Mouse (Mus musculus): ENCODE measurements around the gene Arhgap21.

Arhgap21 gene

GRCm38 (mm10) chr2:20969201-20970200, 820 bp upstream of the Arhgap21 start:
- POLR2A ChIA-PET: interaction anchor here in 3 of 4 experiments (0.6 to 8.8 kb wide), 71 partner anchors 8 to 1311 kb away, joined by 3 to 87 read pairs (median 5); partner anchors contain the start of genes Otud1 (in 1 of the 3) and Thnsl1 (in 1 of the 3)
- CTCF ChIA-PET: interaction anchor here (0.5 to 1.7 kb wide), 11 partner anchors 9 to 1434 kb away, joined by 3 to 4 read pairs (median 3); no protein-coding TSS in a partner anchor

- ChIA-PET POLR2A (interaction anchor here in 3 of 4 experiments (0.6 to 8.8 kb wide), 38 partner anchors 7 to 1927 kb away, joined by 3 to 87 read pairs (median 7); partner anchors contain the start of genes Enkur (in 1 of the 3), Otud1 (in 1 of the 3), Pdss1 (in 1 of the 3) and Thnsl1 (in 1 of the 3)), CTCF (interaction anchor here in 2 of 4 experiments (0.6 to 1.1 kb wide), 4 partner anchors 7 to 147 kb away, joined by 3 to 4 read pairs (median 3); no protein-coding TSS in a partner anchor)
Measured at GRCm38 (mm10) chr2:20967646-20968351, 882 bp downstream of the Arhgap21 start.

GRCm38 (mm10) chr2:20967101-20967645, 1.5 kb downstream of the Arhgap21 start:
- ChIA-PET CTCF (interaction anchor here in 1 of 4 experiments (1.1 kb wide), 1 partner anchor 68 kb away, joined by 3 read pairs; no protein-coding TSS in a partner anchor), POLR2A (interaction anchor here (0.5 to 8.8 kb wide), 23 partner anchors 8 to 238 kb away, joined by 3 to 87 read pairs (median 4); partner anchors contain the start of genes Enkur (in 1 of the 4) and Thnsl1 (in 1 of the 4))

- CTCF ChIA-PET: interaction anchor here in 2 of 4 experiments (0.7 to 1.1 kb wide), 2 partner anchors 67 to 992 kb away, joined by 3 to 5 read pairs; no protein-coding TSS in a partner anchor
Measured at GRCm38 (mm10) chr2:20966176-20967100, 2.2 kb downstream of the Arhgap21 start.

DNA sequence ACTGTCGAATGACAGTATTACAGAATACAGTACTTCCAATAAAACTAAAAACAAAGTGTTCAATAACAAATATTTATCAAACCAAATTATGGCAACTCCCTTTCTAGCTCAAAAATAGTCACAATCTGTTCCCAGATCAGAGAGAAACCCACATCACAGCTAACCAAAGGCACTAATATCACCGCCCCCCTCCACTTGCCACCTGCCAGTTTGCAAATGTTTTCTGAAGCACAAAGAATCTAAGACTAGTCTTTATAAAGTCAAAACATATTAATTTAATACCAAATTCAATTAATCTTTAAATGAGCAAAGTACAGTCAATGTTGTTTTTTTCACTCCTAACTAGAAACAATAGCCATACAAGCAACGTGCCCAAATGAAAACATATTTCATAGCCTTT, 3.3 kb downstream of the Arhgap21 start:
- CTCF ChIA-PET: no interaction called here

More at GRCm38 (mm10) chr2:20966176-20967100, 2.2 kb downstream of the Arhgap21 start:
- POLR2A ChIA-PET: interaction anchor here (0.5 to 8.8 kb wide), 18 partner anchors 9 to 1010 kb away, joined by 3 to 87 read pairs (median 4); partner anchors contain the start of genes Enkur (in 1 of the 4) and Thnsl1 (in 1 of the 4)

DNA sequence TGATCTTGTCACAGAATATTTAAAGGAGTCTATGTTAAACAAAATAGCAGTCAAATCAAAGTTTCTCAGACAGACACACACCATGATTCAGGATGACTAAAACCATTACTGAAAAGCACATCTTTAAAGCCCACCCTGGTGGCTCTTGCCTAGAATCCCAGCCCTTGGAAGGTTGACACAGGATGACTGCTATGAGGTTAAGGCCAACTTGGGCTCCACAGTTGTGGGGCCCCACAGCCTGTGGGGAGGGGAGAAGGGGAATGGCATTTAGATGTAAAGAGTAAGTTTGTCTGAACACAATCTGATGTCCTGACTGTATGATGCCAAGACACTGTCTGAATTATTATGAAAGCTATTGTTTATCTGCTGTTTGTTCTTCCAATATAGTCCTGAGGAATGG, 4.2 kb downstream of the Arhgap21 start:
- CTCF ChIA-PET: interaction anchor here in 1 of 4 experiments (0.6 kb wide), 1 partner anchor 66 kb away, joined by 3 read pairs; no protein-coding TSS in a partner anchor
- POLR2A ChIA-PET: interaction anchor here in 3 of 4 experiments (0.6 to 8.8 kb wide), 6 partner anchors 15 to 1985 kb away, joined by 3 to 87 read pairs (median 4); no protein-coding TSS in a partner anchor

More for the DNA sequence above, 3.3 kb downstream of the Arhgap21 start:
- POLR2A ChIA-PET: interaction anchor here in 3 of 4 experiments (0.8 to 8.8 kb wide), 5 partner anchors 10 to 33 kb away, joined by 3 to 87 read pairs (median 3); no protein-coding TSS in a partner anchor

DNA sequence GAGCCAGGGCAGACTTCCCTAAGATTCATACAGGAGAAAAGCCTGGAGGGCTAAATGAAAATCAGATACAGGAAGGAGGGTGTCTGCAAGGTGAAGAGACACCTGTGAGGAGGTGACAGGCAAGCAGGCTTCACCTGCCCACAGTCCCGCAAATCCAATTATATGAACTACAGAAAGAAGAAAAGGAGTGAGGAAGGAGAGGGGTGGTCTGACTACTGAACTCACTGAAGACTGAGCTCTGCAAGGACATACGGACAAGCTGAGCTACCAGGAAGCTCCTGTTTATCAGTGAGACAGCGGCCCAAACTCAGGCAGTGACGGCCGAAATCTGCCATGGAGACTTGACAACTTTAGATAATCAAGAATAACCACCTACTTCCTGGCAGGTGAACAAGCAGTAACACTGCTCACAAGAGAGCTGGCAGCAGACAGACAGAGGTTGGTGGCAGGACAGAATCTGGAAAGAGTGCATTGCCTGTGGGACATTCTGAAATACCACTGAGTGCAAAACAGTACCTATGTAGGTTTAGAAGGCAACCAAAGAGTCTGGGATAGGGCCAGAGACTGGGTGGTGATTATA, 5.4 kb downstream of the Arhgap21 start:
- CTCF ChIA-PET: interaction anchor here in 1 of 4 experiments (0.6 kb wide), 1 partner anchor 198 kb away, joined by 3 read pairs; no protein-coding TSS in a partner anchor

GRCm38 (mm10) chr2:20962284-20962683, 6.4 kb downstream of the Arhgap21 start:
- CTCF ChIA-PET: no interaction called here
- POLR2A ChIA-PET: no interaction called here

More for the DNA sequence above, 5.4 kb downstream of the Arhgap21 start:
- POLR2A ChIA-PET: interaction anchor here in 2 of 4 experiments (0.6 to 8.8 kb wide), 2 partner anchors 14 to 80 kb away, joined by 3 to 87 read pairs; no protein-coding TSS in a partner anchor

DNA sequence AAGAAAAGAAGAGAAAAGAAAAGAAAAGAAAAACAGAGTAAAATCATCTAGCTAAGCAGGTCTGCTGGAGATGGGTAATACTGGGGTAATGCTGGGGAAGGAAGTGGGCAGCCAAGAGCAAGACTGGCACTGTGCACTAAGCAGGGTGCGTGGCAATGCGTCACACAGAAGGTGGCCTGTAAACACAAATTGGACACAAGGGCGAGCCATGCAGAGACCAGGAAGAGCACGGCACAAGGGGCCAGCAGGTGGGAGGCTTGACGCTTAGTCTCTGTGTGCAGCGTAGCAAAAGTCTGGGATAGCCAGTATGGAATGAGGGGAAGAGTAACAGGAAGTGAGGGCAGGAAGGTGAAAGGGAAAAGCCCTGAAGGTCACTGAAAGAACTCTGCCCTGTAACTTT, 6.9 kb downstream of the Arhgap21 start:
- ChIA-PET POLR2A (interaction anchor here in 1 of 4 experiments (1.9 kb wide), 1 partner anchor 7 kb away, joined by 10 read pairs; the partner anchor contains the start of gene Arhgap21), CTCF (no interaction called here)

- CTCF ChIA-PET: no interaction called here
- POLR2A ChIA-PET: interaction anchor here in 2 of 4 experiments (1.0 to 1.9 kb wide), 3 partner anchors 8 to 83 kb away, joined by 3 to 10 read pairs (median 3); partner anchors contain the start of gene Arhgap21 (in 1 of the 2)
Measured at GRCm38 (mm10) chr2:20961295-20961694, 7.4 kb downstream of the Arhgap21 start.

DNA sequence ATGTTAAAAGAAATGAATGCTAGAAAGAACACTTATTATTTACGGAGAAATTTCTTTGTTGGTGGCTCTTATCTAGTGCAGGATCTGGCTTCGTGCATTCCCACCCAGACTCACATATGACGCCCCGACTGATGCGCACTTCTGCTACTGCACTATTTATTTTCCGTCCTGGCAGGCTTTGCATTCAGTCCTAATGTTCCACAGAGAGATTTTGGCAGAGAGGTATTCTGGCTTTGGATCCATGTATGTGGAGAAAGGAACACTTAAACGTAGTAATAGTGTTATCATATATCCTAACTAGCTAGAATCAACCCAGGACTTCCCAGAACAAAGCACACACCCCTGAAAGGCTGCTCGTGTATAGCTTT, 8.0 kb downstream of the Arhgap21 start:
- ChIA-PET CTCF (interaction anchor here in 1 of 4 experiments (1.1 kb wide), 1 partner anchor 8 kb away, joined by 3 read pairs; the partner anchor contains the start of gene Arhgap21), POLR2A (interaction anchor here in 2 of 4 experiments (0.8 to 1.9 kb wide), 5 partner anchors 8 to 84 kb away, joined by 3 to 10 read pairs (median 3); partner anchors contain the start of gene Arhgap21 (in 1 of the 2))

DNA sequence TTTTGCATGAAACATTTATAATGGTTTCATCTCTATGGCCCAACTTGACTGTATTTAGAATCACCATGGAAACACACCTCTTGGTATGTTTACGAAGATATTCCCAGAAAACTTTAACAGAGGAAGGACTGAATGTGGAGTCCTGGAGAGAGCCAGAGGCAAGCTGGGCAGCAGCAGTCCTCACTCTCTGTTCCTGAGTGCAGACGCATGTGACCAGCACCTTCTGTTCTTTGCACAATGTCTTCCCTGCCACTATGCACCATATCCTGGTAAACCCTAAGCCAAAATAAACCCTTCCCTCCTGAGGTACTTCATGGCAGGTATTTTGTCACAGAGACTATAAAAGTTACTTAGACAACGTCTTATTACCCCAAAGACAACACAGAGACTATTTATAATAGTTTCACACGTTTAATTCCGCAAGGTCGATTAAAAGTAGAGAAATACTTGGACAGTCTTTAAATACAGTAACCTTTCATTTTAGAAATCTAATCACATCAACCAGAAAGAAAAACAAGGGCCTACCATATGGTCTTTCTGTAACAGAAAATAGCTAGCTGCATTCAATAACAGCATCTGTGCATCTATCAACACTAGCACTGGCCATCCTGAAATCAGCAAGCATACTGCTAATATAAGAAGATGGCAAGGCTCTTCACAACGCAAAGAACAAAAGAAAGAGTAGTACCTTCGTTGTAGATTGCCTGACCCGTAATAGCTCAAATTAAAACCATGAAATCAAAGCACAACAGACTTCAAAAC, 8.6 kb downstream of the Arhgap21 start:
- ChIA-PET CTCF (interaction anchor here in 1 of 4 experiments (1.1 kb wide), 1 partner anchor 9 kb away, joined by 3 read pairs; the partner anchor contains the start of gene Arhgap21), POLR2A (interaction anchor here in 2 of 4 experiments (0.8 to 5.2 kb wide), 7 partner anchors 7 to 84 kb away, joined by 3 to 40 read pairs (median 3); partner anchors contain the start of gene Arhgap21 (in 2 of the 2))

GRCm38 (mm10) chr2:20959045-20959444, 9.6 kb downstream of the Arhgap21 start:
- POLR2A ChIA-PET: interaction anchor here in 2 of 4 experiments (0.6 to 5.2 kb wide), 5 partner anchors 8 to 38 kb away, joined by 3 to 40 read pairs (median 3); partner anchors contain the start of gene Arhgap21 (in 2 of the 2)
- CTCF ChIA-PET: no interaction called here

DNA sequence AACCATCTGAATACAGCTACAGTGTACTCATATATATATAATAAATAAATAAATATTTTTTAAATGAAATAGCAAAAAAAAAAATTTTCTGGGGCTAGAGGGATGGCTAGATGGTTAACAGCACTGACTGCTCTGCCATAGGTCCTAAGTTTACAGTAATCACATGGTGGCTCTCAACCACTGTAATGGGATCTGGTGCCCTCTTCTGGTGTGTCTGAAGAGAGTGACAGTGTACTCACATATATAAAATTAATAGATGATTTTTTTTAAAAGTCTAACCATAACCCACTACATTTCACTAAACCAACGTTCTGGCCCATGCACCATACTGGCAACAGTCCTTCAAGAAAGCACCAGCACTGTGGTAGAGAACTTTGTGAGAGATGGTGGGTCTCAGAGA, 10.7 kb downstream of the Arhgap21 start:
- ChIA-PET POLR2A (interaction anchor here in 2 of 4 experiments (3.6 to 5.2 kb wide), 2 partner anchors 10 to 14 kb away, joined by 10 to 40 read pairs; partner anchors contain the start of gene Arhgap21 (in 1 of the 2)), CTCF (interaction anchor here in 2 of 4 experiments (0.7 to 1.0 kb wide), 2 partner anchors 57 to 59 kb away, joined by 4 to 6 read pairs; no protein-coding TSS in a partner anchor)

- ChIA-PET CTCF (interaction anchor here in 1 of 4 experiments (0.7 kb wide), 2 partner anchors 16 to 19 kb away, joined by 4 read pairs; no protein-coding TSS in a partner anchor), POLR2A (interaction anchor here in 3 of 4 experiments (0.7 to 5.2 kb wide), 4 partner anchors 9 to 13 kb away, joined by 4 to 40 read pairs (median 9); partner anchors contain the start of gene Arhgap21 (in 2 of the 3))
Measured at GRCm38 (mm10) chr2:20956716-20957115, 12.0 kb downstream of the Arhgap21 start.
